Mouse (Mus musculus) layer of hippocampus, postnatal 36 days (tissue): ENCODE data around the gene Spata31d1a. TPM values are rescaled to one million over a fixed set of nuclear protein-coding genes. Genes with fewer than 3 reads are reported as not detected.
"Not testable (repeated sequence)": the region's sequence is repeated elsewhere in the genome, so short reads cannot be mapped to it uniquely, and the experiment has no call there.

Source experiments
- DNase-seq, 2 experiments: peaks; one replicate each; pipeline ENCODE4 v3.0.0; 2022
- total RNA-seq, 2 experiments: library from RNA; stranded (reverse); gene quantifications; 2 replicates each; pipeline ENCODE4 v1.2.3; 2021

Spata31d1a gene
- total RNA-seq, 2 experiments from 2014 or later = 0.08 to 0.40 TPM

DNA sequence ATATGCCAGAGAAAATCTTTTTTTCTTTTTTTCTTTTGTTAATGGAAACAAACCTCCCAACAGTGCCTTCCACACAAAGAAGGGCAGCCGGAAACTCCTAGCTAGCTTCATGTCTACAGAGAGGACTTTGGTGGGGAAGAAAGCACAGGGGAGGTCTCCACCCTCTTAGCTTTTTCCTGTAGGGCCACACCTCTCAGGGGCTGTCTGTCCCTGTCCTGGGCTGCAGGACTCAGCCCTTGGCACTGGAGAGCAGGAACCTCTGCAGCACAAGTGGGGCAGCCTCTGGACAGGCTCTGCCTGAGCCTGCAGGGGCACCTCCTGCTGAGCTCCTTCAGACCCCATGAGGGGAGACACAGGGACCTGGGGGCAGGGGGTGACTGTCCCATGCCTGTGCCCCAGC, 10.0 kb downstream of the Spata31d1a start:
- DNase-seq = not testable (repeated sequence)

DNA sequence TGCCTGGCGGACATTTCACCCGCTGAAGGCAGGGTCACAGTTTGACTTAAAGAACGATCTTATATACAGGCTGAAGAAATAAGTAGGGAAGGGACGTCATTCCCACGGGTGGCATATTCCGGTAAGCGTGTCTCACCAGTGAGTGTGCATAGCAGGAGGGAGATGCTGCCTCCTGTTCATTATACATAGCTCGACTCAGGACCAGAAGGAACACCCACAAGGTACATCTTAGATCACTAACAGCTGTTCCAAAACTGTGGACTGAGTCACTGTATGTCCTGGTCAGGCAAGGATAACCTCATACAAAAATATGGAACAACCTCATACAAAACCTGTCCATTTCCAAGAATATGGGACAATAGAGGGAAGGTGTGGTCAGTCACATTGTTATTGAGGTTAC, 11.0 kb downstream of the Spata31d1a start:
- DNase-seq = no peak

DNA sequence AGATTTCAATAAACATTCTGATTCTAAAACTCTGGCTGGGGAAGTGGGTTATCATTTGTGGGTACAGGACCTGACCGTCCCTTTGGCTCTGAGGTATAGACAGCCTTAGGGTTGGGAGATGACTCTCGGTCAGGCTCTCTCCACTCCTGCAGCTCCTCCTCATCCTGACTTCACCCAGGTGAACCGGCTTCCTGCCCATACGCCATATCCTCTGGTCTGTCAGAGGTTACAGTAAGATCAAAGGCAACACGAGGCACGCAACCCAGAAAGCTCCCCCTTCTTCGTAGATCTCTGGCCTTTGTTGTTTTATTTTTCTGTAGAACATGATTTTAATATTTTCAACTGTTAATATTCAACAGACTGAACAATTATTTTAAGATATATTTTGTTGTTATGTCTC, 14.3 kb downstream of the Spata31d1a start:
- DNase-seq = no peak

DNA sequence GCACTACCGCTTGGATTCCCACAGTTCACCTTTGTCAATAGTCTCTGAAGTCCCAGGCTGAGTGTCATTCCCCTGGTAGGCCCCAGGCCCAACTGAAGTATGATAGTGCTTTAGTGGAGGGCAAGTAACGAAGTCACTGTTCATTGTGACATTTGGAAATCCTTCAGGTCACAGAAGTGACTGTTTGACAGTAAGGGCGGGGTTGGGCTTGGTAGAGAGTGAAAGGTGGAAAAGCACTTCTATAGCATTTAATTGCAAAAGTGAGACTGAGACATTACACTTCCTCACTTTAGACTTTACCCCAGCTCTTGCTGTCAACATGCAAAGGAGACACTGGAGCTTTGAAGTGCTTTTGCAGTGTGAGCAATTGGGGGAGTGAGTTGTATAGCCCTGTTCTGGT, 16.1 kb downstream of the Spata31d1a start, which contains the start of gene 4921517D22Rik:
4921517D22Rik (minus strand) TSS at position 101 of the 400 bp plus-strand sequence.
- DNase-seq = no peak

DNA sequence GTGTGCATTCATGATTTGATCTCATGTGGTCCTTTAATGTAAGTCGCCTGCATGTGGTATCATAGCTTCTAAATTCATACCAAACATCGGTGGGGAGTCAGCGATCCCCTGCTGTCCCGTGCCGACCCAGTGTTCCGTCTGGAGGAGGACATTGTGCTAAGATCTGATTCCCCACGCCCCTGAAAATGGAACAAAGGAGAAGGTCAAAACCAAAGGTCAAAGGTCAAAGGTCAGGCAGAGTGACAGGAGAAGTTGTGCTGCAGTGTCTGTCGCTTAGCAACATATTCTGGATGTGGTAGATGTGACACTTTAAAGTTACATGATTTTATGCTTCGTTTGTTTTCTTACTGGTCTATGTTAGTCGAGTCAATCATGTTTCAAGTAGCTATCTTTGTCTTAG, 18.7 kb downstream of the Spata31d1a start:
- DNase-seq = no peak

DNA sequence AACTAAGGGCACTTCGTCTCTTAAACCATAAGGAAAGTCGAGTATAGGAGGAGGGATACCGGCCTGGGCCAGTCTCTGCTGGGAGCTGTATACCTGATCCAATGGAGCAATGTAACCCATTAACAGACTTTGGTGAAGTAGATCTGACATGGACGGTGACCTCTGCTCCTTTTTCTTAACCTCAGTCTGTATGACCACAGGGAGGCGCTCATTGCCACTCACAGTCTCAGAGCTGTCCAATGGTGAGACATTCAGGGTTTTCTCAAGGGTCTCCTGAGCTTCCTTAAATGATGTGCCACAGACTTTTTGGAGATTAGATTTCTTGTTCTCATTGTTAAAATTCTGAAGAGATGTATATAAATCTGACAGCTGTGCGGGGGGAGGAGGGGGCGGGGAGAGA, 19.6 kb downstream of the Spata31d1a start:
- no peak for DNase-seq

DNA sequence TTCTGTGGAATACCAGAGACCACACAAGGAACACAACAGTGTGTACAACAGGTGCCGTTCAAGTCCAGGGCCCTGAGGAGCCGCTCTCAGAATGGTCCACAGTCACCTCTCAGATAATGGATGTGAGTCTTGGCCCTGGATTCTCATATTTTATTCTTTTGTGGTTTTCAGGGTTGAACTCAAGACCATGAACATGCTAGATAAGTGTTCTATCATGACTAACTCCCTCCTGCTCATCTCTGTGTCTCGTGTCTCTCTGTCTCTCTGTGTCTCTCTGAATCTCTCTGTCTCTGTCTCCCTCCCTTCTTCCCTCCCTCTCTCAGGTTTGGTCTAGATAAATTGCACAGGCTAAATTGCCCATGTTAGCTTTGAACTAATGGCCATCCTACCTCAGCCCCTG, 20.3 kb downstream of the Spata31d1a start:
- DNase-seq = no peak

DNA sequence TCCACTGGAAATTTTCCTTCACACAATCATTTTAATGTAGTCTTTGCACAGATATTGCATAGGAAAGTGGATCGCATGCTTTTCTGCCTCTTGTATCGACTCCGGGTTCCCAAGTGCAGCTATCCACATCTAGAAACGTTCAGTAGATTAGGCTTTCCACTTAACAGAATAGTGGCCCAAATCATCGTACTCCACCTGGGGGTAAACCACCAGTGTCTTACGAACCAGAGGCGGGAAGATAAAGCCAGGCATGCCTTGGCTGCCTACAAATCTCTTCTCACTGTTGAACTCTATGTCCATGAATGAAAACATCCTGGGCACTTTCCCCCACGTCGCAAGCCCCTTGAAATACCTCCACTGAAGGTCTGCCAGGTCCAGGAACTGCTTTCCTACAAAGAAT, 20.8 kb downstream of the Spata31d1a start:
- no peak for DNase-seq

DNA sequence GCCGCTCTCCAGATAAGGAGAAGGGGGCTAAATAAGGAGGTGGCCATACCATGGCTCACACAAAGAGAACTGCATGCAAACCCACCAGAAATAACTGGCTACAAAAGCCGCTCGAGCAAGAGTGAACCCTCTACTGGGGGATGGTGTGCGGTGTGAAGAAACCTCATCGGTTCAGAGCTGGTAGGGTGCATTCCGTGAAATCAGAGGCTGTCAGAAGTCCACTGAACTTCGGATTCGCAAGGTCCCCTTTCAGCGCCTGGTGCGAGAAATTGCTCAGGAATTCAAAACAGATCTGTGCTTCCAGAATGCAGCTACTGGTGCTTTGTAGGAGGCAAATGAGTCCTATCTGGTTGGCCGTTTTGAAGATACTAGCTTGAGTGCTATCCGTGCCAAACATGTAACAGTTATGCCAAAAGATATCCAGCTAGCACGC, 21.8 kb downstream of the Spata31d1a start:
- DNase-seq = no peak

DNA sequence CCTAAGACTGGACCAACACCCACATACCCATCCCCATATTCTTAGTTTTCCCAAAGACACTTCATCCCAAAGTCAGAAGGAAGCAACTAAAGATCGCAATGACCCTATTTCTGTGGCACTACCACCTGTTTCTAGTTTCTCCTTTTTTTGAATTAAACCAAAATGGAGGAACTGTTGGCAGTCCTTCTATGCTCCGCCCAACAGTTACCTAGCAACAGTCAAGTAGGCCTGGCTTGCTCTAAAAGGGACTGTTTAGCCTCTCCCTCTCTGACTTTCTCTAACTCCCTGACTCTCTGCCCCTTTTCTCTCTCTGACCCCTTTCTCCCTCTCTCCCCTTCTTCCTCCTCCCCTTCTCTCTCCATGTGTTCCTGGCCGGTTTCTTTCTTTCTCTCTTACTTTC, 24.9 kb downstream of the Spata31d1a start:
- no peak for DNase-seq

DNA sequence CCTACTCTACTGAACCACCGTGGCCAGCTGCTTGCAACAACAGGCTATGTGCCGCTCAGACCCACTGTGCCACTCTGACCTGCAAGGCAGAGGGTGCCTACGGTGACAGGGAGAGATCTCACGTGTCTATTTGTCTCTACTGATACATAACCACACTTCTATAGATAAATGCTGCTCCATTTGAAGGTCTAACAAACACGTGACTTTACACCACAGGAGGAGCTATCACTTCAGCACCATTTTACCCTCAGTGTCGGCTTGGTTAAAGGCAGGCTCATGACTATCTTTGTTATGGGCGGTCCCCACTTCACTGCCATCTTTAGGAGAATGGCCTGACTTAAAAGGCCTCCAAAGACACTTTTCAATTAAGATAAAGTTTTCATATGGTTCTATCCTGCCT, 27.5 kb downstream of the Spata31d1a start:
- no peak for DNase-seq

DNA sequence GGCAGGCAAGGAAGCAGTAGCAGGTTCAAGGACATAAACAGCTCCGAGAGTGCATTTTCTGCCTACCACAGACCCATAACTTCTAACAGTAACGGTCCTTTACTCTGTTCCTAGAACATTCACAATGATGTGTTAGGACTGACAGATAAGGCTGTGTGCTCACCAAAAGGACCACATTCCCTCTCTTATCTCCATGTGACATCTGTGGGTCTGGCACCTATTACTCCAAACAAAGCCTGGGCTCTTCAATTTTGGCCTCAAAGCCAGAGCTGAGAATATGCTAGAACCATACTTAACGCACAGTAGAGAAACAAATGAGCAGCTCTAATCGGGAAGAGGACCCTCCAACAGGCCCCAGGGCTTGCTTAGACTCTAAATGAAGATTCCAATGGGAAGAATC, 30.2 kb downstream of the Spata31d1a start:
- no peak for DNase-seq

DNA sequence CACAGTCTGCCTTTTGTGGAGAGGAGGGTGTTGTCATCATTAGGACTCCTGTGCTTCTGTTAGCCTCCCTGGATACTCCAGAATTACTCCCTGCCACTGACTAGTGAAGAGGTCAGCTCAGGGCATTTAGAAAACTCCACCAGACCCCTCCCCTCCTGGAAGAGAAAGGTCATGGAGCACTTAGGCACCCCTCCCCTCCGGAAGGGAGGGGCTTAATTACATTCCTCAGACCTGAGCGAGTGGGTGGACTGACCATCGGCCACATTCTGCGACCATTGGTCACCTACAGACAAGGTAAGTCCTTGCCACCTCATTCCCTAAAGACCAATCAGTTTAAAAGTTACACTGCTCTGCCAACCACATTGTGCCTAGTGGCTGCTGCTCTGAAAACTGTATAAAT, 30.8 kb downstream of the Spata31d1a start:
- no peak for DNase-seq

DNA sequence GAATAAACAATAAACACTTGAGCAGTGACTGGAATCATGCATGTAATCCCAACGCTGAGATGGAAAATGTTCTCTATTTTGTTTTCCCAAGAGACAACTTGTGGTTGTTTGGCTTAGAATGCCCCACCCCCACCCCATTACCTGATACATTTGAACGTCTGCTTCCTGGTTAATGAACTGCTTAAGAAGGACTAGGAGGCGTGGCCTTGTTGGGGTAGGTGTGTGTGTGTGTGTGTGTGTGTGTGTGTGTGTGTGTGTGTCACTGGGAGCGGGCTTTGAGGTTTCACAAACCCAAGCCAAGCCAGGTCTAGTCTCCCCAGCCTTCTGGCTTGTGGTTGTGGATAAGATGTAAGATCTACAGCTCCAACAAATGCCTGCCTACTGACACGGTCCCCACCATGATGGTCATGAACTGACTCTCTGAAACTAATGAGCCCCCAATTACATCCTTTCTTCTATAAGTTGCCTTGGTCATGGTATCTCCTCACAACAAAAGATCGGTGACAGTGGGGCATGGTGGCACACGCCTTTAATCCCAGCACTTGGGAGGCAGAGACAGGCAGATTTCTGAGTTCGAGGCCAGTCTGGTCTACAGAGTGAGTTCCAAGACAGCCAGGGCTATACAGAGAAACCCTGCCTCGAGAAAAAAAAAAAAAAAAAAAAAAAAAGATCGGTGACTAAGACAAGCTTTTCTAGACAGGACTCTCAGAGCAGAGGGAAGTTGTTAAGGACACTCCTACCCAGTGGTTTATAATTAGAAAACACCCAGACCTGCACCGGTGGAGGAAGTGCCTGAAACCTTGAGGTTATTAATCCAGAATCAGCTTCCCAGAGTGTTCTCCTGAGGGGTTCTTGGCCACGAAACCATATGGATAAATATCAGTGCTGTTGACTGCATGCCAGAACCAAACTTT, 33.6 kb downstream of the Spata31d1a start:
- DNase-seq = no peak

DNA sequence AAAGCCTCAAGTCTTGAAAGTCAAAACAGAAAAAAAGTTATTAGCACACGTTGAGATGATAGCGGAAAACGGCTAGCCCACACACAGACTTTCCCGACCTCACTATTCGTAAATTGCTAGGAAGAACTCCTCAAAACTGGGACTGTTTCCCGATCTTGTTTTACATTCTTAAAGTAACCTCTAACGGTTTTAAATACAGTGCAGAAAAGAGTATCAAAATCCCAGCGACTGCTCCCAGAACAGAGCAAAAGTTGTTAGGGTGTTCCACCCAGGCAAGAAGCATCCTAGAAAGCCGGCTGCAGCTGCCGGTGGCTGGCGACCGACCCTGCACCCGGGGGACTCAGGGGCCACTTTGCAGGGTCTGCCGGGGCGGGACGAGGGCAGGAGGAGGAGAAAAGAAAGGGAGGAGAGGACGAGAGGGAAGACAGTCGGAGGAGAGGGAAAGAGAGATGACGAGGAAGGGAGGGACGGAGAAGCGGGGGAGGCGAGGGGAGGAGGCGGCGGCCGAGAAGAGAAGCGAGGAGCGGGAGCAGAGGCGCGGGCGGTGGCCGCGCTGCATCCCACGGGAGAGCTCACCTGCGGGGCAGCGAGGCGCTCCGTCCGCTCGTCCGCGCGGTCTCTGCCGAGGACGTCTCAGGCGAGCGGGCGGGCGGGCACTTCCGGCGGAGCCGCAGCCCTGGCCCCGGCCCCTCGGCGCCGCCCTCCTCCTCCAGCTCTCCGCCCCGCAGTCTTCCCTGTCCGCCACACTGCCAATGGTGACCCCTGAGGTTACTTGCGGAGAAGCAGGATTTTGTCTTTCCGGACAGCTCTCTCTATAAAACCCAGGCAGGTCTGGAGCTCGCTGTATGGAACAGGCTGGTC, 34.7 kb downstream of the Spata31d1a start, which contains the start of gene Golm1:
Golm1 (minus strand) TSS at position 661 of the 861 bp plus-strand sequence.
- DNase-seq = peak; percentile 51 to 60

DNA sequence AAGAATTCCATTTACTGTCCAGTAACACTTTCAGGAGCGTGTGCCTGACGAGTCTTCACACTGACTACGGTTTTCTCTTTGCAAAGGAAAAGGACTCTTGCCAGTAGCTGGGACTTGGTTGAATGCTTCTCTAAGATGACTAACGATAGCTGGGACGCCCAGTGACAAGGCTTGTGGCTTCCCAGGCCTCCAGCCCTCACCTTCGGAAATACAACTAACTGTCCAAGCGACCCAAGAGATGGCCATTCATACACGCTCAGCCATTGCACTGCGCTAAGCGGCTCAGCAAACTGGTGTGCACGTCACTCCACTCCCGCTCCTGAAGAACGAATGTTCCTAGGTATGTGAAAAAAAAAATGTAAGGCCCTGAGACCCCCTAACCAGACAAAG, 35.4 kb downstream of the Spata31d1a start:
- no peak for DNase-seq

DNA sequence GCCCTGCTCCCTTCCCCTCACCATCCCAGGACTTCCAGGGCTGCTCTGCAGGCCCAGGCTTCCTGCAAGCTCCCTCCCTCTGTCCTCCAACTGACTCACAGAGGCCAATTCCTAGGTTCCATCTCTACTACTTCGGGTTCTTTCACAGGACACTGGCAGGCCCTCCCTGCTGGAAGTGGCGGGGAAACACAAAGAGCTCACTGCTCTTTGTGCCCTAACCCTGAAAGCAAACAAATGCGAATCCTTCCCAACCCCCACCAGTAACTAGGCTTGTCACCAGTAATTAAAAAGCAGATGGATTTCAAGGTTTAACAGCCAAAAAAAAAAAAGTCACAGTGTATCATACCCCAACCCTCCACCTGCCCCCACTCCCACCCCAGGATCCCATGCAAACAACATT, 35.9 kb downstream of the Spata31d1a start:
- no peak for DNase-seq

DNA sequence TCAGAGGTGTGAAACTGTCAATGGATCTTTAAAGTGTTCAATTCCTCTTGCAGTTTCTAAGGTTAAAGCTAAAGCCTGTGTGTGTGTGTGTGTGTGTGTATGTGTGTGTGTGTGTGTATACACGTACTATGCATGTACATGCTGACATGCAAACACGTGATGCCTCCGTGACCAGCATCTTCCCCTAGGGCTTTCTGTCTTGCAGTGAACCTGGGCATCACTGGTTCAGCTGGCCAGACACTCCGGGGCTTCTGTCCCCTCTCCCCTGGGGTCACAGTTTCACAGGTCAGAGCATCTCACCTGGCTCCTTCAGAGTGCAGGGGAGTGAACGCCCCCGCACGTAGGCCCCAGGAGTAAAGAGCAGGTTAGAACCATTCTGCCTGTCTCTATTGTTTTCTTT, 36.5 kb downstream of the Spata31d1a start:
- DNase-seq = no peak

DNA sequence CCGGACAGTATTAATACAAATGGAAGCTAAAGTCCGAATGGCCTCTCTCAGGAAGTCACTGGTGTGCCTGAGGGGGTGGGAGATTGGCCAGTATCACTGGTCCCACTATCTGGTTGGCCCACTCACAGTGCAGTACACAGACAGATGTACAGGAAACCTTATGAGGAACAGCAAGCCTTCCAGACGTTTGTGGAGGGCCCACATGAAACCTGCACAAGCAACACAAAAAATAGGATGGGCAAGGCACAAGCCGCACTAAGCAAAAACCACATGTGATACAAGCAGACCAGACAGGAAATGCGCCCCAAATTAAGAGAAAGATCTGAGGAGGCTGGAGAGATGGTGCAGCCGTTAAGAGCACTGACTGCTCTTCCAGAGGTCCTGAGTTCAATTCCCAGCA, 37.9 kb downstream of the Spata31d1a start:
- no peak for DNase-seq

DNA sequence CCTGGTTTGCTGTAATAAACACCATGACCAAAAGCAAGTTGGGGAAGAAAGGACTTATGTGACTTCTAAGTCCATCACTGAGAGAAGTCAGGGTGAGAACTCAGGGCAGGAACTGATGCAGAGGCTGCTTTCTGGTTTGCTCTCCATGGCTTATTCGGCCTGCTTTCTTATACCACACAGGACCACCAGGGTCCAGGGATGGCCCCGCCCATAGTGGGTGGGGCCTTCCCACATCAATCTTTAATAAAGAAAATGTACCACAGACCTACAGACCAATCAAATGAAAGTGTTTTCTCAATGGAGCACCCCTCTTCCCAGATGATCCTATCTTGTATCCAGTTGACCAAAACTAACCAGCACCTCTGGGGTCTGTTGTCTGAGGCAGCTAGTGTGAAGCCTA, 38.6 kb downstream of the Spata31d1a start:
- DNase-seq = no peak

DNA sequence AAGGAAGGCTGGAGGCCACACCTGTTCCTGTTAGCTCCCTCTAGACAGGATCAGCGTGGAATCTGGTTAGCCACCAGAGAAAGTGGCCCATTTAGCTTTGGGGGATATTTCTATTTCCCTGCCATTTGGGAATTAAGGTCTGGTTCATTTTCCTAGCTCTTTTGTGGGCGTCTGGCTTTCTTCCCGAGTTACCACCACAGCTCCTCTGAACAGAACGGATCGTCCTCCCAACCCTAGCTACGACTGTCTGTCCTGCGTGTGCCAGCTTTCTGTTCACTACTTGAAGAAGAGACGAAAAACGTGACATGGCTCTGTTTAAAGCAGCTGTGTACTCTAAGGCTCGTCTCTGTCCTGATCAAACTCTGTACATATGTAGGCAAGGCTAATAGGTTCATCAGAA, 40.2 kb downstream of the Spata31d1a start:
- peak; percentile 56 to 71 for DNase-seq

DNA sequence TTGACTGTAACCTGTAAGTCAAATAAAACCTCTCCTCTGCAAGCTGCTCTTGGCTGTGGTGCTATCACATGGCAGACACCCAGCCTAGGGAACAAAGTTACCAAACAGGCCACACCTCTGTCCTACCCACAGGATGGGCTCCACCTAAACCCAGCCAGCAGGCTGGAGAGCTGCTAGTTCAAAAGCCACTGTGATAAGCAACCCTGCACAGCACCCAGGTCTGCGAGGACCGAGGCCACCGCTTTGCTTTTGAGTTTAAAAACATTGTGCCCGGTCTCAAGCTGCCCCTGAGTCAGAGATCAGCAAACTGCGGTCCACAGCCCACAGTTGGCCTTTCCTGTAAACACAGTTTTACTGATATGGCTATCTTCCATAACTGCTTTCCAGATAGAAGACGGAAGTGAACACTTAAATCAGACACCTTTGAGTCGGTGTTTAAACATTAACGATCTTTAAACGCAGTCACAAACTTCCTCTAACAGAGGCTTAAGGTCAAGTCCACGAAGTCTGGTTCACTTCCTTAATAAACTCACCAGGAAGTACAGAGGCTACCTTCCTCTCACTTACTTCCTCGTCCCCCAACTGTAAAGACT, 41.5 kb downstream of the Spata31d1a start:
- no peak for DNase-seq

DNA sequence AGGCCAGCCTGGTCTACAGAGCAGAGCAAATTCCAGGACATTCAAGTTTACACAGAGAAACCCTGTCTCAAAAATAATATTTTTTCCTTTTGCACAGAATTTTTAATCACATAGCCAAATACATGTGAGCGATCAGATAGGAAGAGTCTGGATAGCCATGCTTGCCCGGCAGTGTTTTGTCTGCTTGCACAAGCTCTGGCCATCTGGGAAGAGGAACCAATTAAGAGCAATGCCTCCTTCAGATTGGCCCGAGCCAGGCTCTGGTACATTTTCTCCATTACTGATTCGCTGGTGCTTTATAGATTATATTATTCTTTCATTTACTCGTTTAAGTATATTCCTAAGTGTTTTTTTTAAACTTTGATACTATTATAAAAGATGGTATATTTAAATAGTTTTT, 42.4 kb downstream of the Spata31d1a start:
- no peak for DNase-seq
